Mouse (Mus musculus) heart, embryonic 11.5 days (tissue): ENCODE results near the gene Abca7. TPM values are rescaled to one million over a fixed set of nuclear protein-coding genes. Genes with fewer than 3 reads are reported as not detected.
A peak's percentile ranks its signal among the peaks of the same experiment; 100 is the strongest.

Experiments
- ATAC-seq: fragments of 200-750 bp; cut with Nextera tagmentation; replicated peaks from 2 replicates; pipeline ENCODE4 v1.8.0; 2017; ENCODE audit warnings: moderate library complexity; ENCODE audit not compliant: insufficient number of reproducible peaks, low FRiP score, low TSS enrichment
- H3K27ac ChIP-seq: fragments of 300-500 bp; sonication (generic); 2 replicates; pipeline ENCODE4 v1.5.1; 2014; ENCODE audit warnings: mild to moderate bottlenecking, low read depth, low read length
- H3K27me3 ChIP-seq: fragments of 300-500 bp; sonication (generic); 2 replicates; pipeline ENCODE4 v1.6.1; 2014; ENCODE audit warnings: mild to moderate bottlenecking, low read length, mixed read lengths; ENCODE audit not compliant: control insufficient read depth, insufficient read depth
- H3K36me3 ChIP-seq: fragments of 300-500 bp; sonication (generic); 2 replicates; pipeline ENCODE4 v1.6.1; 2014; ENCODE audit warnings: mild to moderate bottlenecking, low read length, moderate library complexity, mixed read lengths; ENCODE audit not compliant: control insufficient read depth, insufficient read depth
- H3K4me1 ChIP-seq: fragments of 300-500 bp; sonication (generic); 2 replicates; pipeline ENCODE4 v1.6.1; 2014; ENCODE audit warnings: low read length; ENCODE audit not compliant: control insufficient read depth, insufficient read depth
- H3K4me2 ChIP-seq: fragments of 300-500 bp; sonication (generic); 2 replicates; pipeline ENCODE4 v1.6.1; 2014; ENCODE audit warnings: mild to moderate bottlenecking, moderate library complexity
- H3K4me3 ChIP-seq: fragments of 300-500 bp; sonication (generic); 2 replicates; pipeline ENCODE4 v1.5.1; 2014; ENCODE audit warnings: low read depth, low read length
- H3K9ac ChIP-seq: fragments of 300-500 bp; sonication (generic); 2 replicates; pipeline ENCODE4 v1.6.1; 2014; ENCODE audit warnings: mild to moderate bottlenecking, low read depth, low read length, moderate library complexity
- H3K9me3 ChIP-seq: fragments of 300-500 bp; sonication (generic); replicated peaks from 2 replicates; pipeline ENCODE4 v1.6.1; 2016; ENCODE audit warnings: low read length; ENCODE audit not compliant: control insufficient read depth
- WGBS: fragments of 180-500 bp; shearing (Covaris S2); extraction: QIAGEN DNeasy Blood & Tissue Kit; methylation state at CpG from one replicate; pipeline ENCODE4 v1.1.7; 2014; ENCODE audit not compliant: insufficient replicate concordance; 5-methylcytosine and 5-hydroxymethylcytosine counted together
- polyA plus RNA-seq: library from polyadenylated mRNA; unstranded; fragments of >200 nt; fragmentation: Nextera tagmentation; extraction: Ambion mirVana; gene quantifications from 2 replicates; pipeline ENCODE4 v1.2.1, GENCODE M21; 2014

The Abca7 gene
- polyA plus RNA-seq, 1 experiment from 2014 or later = 2.1 TPM

DNA sequence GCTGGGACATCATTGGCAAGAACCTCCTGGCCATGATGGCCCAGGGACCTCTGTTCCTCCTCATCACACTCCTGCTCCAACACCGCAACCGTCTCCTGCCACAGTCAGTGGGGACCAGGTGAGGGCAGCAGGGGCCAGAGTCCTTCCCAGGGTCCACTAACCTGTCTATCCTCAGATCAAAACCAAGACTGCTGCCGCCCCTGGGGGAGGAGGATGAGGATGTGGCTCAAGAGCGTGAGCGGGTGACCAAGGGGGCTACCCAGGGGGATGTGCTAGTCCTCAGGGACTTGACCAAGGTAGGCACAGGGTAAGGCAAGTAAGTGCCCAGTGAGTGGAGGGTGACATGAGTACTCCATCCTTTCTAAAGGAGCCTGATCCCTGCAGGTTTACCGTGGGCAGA, 15.4 kb downstream of the Abca7 start:
- no peak for ATAC-seq
- H3K4me1 ChIP-seq = peaks cover 9% of the 10 kb centered on the region
- H3K4me3 ChIP-seq = no peak overlapping the region
- no peak overlapping the region for H3K9ac ChIP-seq
- H3K36me3 ChIP-seq = peaks cover 15% of the 10 kb centered on the region
- no peak overlapping the region for H3K4me2 ChIP-seq
- no peak overlapping the region for H3K27ac ChIP-seq
- 86% methylated on average over 6 of the region's 6 CpGs for WGBS
- H3K27me3 ChIP-seq = peaks cover 42% of the 10 kb centered on the region
- peaks cover 11% of the 10 kb centered on the region for H3K9me3 ChIP-seq

DNA sequence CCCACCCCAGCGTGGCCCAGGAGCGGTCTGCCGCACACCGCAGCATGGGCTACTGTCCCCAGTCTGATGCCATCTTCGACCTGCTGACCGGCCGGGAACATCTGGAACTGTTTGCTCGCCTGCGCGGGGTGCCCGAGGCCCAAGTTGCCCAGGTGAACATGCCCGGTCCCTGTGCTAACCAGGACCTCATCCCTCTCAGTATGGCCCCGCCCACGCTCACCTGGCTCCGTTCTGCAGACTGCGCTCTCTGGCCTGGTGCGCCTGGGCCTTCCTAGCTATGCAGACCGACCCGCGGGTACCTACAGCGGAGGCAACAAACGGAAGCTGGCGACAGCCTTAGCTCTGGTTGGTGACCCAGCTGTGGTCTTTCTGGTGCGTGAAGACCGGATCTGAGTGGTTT, 17.3 kb downstream of the Abca7 start:
- H3K9me3 ChIP-seq = peaks cover 11% of the 10 kb centered on the region
- no peak overlapping the region for H3K4me3 ChIP-seq
- H3K4me1 ChIP-seq = peaks cover 11% of the 10 kb centered on the region
- no peak overlapping the region for H3K27ac ChIP-seq
- H3K27me3 ChIP-seq = peaks cover 42% of the 10 kb centered on the region
- 31% methylated on average over 25 of the region's 25 CpGs for WGBS
- no peak for ATAC-seq
- no peak overlapping the region for H3K9ac ChIP-seq
- H3K36me3 ChIP-seq = peaks cover 15% of the 10 kb centered on the region
- H3K4me2 ChIP-seq = no peak overlapping the region

DNA sequence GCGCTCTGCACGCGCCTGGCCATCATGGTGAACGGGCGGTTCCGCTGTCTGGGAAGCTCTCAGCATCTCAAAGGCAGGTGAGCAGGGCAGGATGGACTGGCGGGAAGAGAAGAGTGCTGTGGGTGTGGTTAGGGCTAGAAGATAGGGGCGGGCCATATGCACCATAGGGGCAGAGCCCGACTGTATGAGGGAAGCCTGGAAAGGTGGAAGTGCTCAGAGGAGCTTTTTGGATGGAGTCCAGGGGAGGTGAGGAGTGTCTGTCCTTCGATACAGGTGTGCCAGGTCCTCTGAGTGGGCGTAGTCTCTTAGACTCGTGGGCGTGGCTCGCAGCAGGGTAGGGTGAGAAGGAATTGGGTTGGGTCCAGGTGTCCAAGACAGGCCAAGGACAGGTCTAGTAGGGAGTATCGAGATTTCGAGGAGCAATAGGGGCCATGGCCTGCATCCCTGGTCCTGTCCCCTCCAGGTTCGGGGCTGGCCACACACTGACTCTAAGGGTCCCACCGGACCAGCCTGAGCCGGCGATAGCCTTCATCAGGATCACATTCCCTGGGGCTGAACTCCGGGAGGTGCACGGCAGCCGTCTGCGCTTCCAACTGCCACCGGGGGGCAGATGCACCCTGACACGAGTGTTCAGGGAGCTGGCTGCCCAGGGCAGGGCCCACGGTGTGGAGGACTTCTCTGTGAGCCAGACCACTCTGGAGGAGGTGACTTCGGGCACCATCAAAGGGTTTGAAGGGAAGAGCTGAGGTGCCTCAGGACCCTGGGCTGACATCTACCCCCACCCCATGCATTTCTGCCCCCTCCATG, 18.4 kb downstream of the Abca7 start:
- H3K9ac ChIP-seq = no peak overlapping the region
- no peak overlapping the region for H3K27ac ChIP-seq
- 19% methylated on average over 28 of the region's 28 CpGs for WGBS
- H3K36me3 ChIP-seq = peaks cover 12% of the 10 kb centered on the region
- peak overlapping the region; percentile 14; the same call in 1 of the 2 replicates for H3K4me2 ChIP-seq
- peaks cover 21% of the 10 kb centered on the region for H3K4me1 ChIP-seq
- H3K9me3 ChIP-seq = peaks cover 11% of the 10 kb centered on the region
- H3K27me3 ChIP-seq = peaks cover 42% of the 10 kb centered on the region
- peak overlapping the region; percentile 10; the same call in 1 of the 2 replicates for H3K4me3 ChIP-seq
- no peak for ATAC-seq

GRCm38 (mm10) chr10:80015583-80015982, 19.3 kb downstream of the Abca7 start:
- Histone ChIP-seq H3K9me3 (peaks cover 7% of the 10 kb centered on the region), H3K27ac (no peak overlapping the region), H3K36me3 (peaks cover 9% of the 10 kb centered on the region), H3K4me1 (peaks cover 29% of the 10 kb centered on the region), H3K9ac (peak overlapping the region; percentile 39; the same call in 1 of the 2 replicates), H3K4me3 (no peak overlapping the region), H3K27me3 (peaks cover 42% of the 10 kb centered on the region), H3K4me2 (no peak overlapping the region; the same call in 1 of the 2 replicates)
- ATAC-seq = no peak
- WGBS = 70% methylated on average over 10 of the region's 10 CpGs

DNA sequence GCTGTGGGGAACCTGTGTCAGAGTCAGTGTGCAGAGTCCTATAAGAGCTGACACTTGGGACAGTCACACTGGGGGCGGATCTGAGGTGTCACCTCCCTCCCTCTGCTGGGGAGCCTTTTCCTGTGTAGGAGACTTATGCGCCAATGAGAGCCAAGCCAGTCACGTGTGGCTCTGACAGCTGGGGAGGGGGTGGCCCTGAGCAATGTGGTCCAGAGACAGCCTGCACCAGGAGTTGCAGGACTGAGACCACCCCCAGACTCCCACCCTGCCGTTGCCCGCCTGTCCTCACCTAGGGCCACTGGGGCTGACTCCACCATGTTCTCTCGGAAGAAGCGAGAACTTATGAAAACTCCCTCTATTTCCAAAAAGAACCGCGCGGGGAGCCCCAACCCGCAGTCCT, 20.2 kb downstream of the Abca7 start, which contains the start of gene Arhgap45:
Gene Arhgap45 (plus strand): TSS at position 143 of the 400 bp plus-strand sequence.
- Histone ChIP-seq H3K36me3 (peaks cover 2% of the 10 kb centered on the region; the same call in 1 of the 2 replicates), H3K27ac (no peak within 1 kb of the TSS), H3K9me3 (no peaks in the 10 kb centered on the region), H3K9ac (peak within 1 kb of the TSS; percentile 39; the same call in 1 of the 2 replicates), H3K4me2 (peak within 1 kb of the TSS; percentile 1), H3K27me3 (peaks cover 42% of the 10 kb centered on the region), H3K4me3 (no peak within 1 kb of the TSS), H3K4me1 (peaks cover 31% of the 10 kb centered on the region)
- ATAC-seq = no peak
- 57% methylated on average over 11 of the region's 11 CpGs for WGBS

GRCm38 (mm10) chr10:80016931-80017330, 20.6 kb downstream of the Abca7 start:
- no peak overlapping the region for H3K4me3 ChIP-seq
- no peak for ATAC-seq
- peak overlapping the region; percentile 1; the same call in 1 of the 2 replicates for H3K4me2 ChIP-seq
- no peaks in the 10 kb centered on the region for H3K9me3 ChIP-seq
- H3K27me3 ChIP-seq = peaks cover 40% of the 10 kb centered on the region
- H3K27ac ChIP-seq = no peak overlapping the region
- H3K4me1 ChIP-seq = peaks cover 31% of the 10 kb centered on the region
- no peaks in the 10 kb centered on the region for H3K36me3 ChIP-seq
- 87% methylated on average over 10 of the region's 10 CpGs for WGBS
- H3K9ac ChIP-seq = no peak overlapping the region

GRCm38 (mm10) chr10:80017361-80017760, 21.1 kb downstream of the Abca7 start:
- Histone ChIP-seq H3K4me3 (no peak overlapping the region), H3K4me1 (peaks cover 31% of the 10 kb centered on the region), H3K27me3 (peaks cover 36% of the 10 kb centered on the region), H3K9ac (no peak overlapping the region), H3K36me3 (no peaks in the 10 kb centered on the region), H3K9me3 (no peaks in the 10 kb centered on the region), H3K27ac (no peak overlapping the region), H3K4me2 (no peak overlapping the region)
- ATAC-seq = no peak
- WGBS = 70% methylated on average over 3 of the region's 3 CpGs

DNA sequence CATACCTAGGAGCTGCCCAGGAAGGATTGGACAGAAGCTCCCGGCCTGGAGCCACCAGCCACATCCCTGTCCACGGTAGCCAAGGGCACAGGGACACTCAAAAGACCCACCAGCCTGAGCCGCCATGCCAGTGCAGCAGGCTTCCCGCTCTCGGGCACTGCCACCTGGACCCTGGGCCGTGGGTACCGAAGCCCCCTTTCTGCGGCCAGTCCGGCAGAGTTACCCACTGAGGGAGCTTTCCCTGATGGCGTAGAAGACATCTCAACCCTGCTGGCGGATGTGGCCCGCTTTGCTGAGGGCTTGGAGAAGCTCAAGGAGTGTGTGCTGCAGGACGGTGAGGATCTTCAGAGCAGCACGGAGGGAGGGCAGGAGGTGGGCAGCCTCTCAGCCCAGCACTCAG, 21.5 kb downstream of the Abca7 start:
- Histone ChIP-seq H3K4me2 (no peak overlapping the region), H3K27me3 (peaks cover 32% of the 10 kb centered on the region), H3K4me3 (no peak overlapping the region), H3K36me3 (no peaks in the 10 kb centered on the region), H3K27ac (no peak overlapping the region), H3K9me3 (no peaks in the 10 kb centered on the region), H3K4me1 (peaks cover 31% of the 10 kb centered on the region), H3K9ac (no peak overlapping the region; the same call in 1 of the 2 replicates)
- WGBS = 81% methylated on average over 14 of the region's 14 CpGs
- no peak for ATAC-seq
